Mouse (Mus musculus) c-Kit-positive CD71-positive TER-119-negative erythroid progenitor cells, embryonic 14.5 days (primary cell): ENCODE results near the gene Olfr458.
"Not testable (repeated sequence)": the region's sequence is repeated elsewhere in the genome, so short reads cannot be mapped to it uniquely, and the experiment has no call there.

ENCODE experiments used
- DNase-seq: peaks from one replicate; pipeline ENCODE4 v3.0.0-alpha.2; 2013; ENCODE audit warnings: low read depth

Gene Olfr458

DNA sequence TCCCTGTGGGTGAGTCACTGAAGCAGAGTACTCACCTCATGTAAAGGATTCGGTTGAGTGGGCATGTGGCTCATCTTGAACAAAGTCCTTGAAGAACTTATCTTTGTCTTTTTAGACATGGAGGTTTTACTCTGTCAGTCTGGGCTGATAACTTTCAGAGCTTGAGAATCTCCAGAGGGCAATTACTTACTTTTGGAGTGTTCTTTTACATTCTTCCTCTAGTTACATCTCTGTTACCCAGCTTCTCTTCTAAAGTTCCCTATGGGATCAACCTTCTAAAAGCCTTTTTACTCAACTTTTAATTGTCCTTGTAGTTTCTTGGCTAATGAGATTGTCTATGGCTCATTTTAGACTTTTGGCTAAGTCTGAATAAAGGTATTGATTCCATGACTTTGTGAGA, at the start of gene Olfr458:
TSS of gene Olfr458 (minus strand) at position 101 of the 400 bp plus-strand sequence.
- no peak for DNase-seq

DNA sequence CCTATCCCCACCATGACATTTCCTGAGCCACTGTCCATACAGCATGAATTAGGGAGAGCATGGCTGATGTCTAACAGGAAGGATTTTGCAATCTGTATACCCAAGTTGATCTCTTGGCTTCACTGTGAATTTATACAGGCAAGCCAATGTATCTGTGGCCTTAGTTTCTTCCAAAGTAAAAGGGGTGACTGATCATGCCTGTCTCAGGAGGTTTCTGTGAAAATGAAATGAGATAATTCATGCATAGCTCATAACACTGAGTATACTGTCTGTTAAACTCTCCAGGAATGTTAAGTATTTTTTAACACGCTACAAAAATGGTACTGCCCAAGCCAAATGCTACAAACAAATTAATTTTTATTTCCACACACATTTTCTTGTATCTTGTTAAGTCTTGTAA, 48.5 kb upstream of the Olfr458 start:
- no peak for DNase-seq

- DNase-seq, result no peak
Measured at GRCm38 (mm10) chr6:42509311-42509710, 44.3 kb upstream of the Olfr458 start.

DNA sequence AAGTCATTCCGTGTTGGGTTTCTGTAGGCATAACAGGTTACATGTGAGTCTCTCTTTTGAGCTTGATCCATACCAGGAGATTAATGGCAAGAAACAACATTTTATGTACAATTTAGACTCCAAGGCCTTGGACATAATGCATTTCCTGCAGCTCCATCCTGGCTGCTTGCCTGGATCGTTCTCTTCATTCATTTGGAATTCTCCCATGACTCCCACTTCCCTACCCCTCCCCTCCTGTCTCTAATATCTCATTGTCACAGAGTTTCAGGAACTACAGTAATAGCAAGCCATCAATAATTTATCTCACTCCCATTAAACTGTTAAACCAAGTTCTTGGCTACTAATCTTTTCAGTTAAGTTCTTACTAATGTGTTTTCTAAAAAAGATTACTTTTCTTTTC, 38.5 kb upstream of the Olfr458 start:
- DNase-seq, result no peak

DNA sequence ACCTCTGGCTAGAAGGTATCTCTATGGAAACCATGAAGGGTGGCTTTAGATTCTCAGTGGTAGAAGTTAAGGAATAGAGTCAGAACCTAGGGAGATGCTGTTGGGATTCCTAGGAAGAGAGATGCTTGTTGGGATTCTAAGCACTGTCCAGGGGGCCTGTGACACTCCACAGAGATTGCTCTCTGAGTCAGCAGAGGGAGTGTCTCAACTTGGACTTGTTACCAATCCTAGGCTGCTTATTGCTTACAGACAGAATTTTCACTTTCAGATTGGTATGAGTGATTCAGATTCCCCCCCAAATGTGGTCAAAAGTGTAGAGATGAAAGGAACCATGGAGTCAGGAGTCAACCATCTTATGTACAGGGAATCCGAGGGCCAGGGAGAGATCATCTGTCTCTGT, 24.7 kb upstream of the Olfr458 start:
- no peak for DNase-seq

GRCm38 (mm10) chr6:42487114-42487513, 22.1 kb upstream of the Olfr458 start, which contains the start of gene Olfr456:
Gene Olfr456 (minus strand): TSS chr6:42487214.
- DNase-seq, result no peak

DNA sequence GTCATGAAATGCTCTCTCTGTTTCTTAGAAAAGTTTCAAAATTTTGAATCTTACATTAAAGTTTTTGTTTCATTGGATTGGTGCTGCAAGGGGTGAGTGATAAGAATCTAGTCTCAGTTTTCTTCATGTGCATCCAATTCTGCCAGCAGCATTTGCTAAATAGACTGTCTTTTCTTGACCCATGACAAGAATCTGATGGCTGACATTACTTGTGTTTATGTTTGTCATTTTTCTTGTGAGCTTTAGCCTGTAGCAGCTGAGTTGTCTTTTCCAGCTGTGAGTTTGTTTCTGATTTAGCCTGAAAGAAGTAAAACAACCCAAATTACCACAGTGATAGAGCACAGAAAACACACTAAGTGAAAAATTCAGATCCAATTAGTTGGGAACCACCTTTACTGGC, 19.6 kb upstream of the Olfr458 start:
- DNase-seq, result no peak

GRCm38 (mm10) chr6:42476235-42476634, 11.2 kb upstream of the Olfr458 start, which contains the start of gene Olfr457:
Gene Olfr457 (minus strand): TSS chr6:42476335.
- no peak for DNase-seq

- DNase-seq, result not testable (repeated sequence)
Measured at GRCm38 (mm10) chr6:42471298-42471697, 6.3 kb upstream of the Olfr458 start.

GRCm38 (mm10) chr6:42470542-42470941, 5.5 kb upstream of the Olfr458 start:
- DNase-seq, result no peak

DNA sequence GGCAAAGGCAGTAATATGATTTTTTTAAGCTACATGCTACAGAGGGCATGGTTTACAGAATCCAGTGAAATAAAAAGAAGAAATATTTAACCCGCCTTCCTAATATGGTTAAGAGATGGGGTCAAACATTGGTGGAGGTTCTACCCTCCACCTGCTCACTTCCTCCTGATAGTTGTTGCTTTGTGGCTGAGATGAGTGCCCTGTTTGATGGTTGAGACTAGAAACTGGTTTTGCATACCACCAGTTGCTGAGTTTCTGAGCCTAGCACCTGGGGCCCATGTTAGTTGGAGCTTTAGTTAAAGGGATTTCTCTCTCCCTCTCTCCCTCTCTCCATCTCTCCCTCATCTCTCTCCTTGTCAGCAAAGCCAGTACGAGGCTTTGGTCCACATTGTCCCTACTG, 17.6 kb downstream of the Olfr458 start:
- DNase-seq, result no peak

- no peak for DNase-seq
Measured at GRCm38 (mm10) chr6:42444491-42444890, 20.5 kb downstream of the Olfr458 start.

GRCm38 (mm10) chr6:42441395-42441794, 23.6 kb downstream of the Olfr458 start:
- no peak for DNase-seq

DNA sequence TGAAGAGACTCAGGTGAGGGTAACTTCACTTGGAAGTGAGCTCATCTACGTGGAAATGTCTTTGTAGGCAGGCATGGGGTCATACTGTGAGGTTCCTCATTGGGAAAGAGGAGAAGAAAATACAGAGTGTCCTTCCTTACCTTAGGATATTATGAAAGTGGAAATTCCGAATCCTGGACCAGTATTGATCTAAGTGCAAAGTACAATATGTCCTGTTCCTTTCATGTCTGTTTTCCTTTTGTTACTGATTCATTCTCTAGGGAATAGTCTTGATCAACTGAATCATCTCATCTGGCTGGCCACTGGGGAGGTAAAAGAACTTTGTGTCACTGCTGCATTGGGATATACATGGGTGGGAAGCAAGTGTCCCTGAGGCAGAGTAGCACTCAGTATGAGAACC, 29.5 kb downstream of the Olfr458 start:
- no peak for DNase-seq

DNA sequence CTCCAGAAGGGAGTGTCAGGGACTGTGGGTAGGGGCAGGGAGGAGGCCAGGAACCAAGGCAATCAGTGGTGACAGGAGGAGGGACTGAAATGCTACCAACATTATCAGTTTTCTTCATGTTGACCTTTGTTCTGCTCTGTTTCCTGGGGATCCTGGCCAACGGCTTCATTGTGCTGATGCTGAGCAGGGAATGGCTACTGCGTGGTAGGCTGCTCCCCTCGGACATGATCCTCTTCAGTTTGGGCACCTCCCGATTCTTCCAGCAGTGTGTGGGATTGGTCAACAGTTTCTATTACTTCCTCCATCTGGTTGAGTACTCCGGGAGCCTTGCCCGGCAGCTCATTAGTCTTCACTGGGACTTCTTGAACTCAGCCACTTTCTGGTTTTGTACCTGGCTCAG, 30.6 kb downstream of the Olfr458 start, which contains the start of gene Tas2r126:
TSS of gene Tas2r126 (plus strand) at position 90 of the 400 bp plus-strand sequence.
- DNase-seq, result no peak

GRCm38 (mm10) chr6:42433554-42433953, 31.4 kb downstream of the Olfr458 start:
- DNase-seq, result no peak

- DNase-seq, result no peak
Measured at GRCm38 (mm10) chr6:42426337-42426736, 38.7 kb downstream of the Olfr458 start.

- no peak for DNase-seq
Measured at GRCm38 (mm10) chr6:42424472-42424871, 40.5 kb downstream of the Olfr458 start.

GRCm38 (mm10) chr6:42421439-42421838, 43.6 kb downstream of the Olfr458 start:
- DNase-seq, result no peak

DNA sequence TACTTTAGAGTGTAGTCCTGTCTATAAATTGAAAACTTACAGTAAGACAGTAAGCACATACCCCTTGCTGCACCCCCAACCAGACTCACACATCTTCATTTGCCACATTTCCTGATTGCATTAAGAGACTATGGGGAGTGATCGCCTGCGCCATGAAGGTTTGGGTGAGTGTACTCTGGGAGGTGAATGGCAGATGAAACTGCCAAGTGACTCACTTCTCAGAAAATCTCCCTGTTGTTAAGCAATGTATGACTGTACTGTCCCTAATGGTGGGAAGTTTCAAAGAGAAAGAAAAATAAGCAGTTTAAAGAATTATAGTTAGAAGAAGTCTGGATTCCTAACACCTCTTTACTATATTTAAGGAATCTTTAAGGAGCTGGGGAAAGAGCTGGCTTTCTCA, 45.6 kb downstream of the Olfr458 start:
- DNase-seq, result no peak
